Mouse (Mus musculus): ENCODE results near the gene Shoc2. TPM values are rescaled to one million over a fixed set of nuclear protein-coding genes. Genes with fewer than 3 reads are reported as not detected.
"Not testable (repeated sequence)": the region's sequence is repeated elsewhere in the genome, so short reads cannot be mapped to it uniquely, and the experiment has no call there.

The Shoc2 gene
- polyA plus RNA-seq, 1 experiment from 2014 or later = 55.2 TPM

DNA sequence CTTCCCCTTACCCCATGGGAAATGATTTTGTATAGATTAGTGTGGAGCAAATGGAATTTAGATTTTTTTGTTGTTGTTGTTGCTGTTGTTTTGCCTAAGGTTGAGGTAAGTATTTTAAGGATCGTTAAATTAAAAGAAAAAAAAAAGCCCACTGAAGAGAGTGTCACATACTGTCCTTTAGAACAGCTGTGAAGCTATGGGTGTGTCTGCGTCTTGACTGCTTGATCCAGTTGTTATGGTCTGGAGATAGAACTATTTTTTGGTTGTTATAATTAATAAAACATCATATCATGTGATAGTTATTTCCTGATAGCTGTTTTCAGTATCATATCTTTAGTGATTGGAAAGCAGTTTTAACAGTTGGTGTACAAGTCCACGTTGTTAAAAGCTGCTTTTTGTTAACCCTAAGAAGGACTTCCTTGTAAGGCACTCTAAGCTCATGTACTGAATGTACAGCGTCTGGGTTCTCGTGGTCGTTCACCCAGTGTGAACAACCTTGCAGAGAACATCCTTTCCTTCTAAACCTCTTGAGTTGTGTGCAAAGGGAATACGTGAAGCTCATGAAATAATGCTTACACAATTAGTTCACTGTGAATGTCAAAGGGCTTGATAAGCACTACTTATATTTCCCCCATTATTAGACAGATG lies 39.1 kb upstream of the Shoc2 start:
- peak overlapping the region; percentile 95 for H3K4me3 ChIP-seq
- peaks cover 31% of the 10 kb centered on the region for H3K4me1 ChIP-seq
- H3K36me3 ChIP-seq = peaks cover 9% of the 10 kb centered on the region
- ATAC-seq (replicated peaks) = no peak
- 43% methylated on average over 7 of the region's 7 CpGs for WGBS
- no peaks in the 10 kb centered on the region for H3K27me3 ChIP-seq
- H3K9ac ChIP-seq (replicated peaks) = peak overlapping the region; percentile 84
- no peak overlapping the region for H3K27ac ChIP-seq (replicated peaks)
- H3K9me3 ChIP-seq = no peaks in the 10 kb centered on the region
- H3K4me2 ChIP-seq (replicated peaks) = peak overlapping the region; percentile 55

DNA sequence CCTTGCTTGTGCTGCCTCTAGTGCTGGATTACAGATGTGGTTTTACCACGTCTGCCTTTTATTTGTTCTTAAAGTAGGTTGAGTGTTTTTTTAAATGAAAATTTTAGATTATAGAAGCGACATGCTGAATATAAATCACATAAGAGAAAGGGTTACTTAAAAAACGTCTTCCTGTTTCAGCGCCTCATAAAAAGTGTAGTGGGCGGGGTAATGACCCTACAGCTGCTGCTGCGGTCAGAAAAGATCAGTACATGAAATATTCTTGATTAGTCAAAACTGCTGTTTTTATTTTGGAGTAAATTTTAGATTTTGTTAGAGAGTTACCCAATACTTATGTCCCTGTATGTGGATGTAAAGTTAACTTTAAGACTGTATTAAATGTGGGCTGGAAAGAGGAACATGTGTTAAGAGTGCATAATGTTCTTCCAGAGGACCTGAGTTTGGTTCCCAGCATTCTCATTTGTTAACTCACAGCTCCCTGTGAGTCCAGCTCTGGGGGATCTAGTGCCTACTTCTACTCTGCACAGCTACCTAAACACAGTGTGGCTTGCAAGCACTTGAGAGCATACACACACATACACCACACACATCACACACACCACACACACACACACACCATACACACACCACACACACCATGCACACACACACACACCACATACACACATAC lies 37.9 kb upstream of the Shoc2 start:
- Histone ChIP-seq H3K9me3 (no peaks in the 10 kb centered on the region), H3K4me1 (peaks cover 31% of the 10 kb centered on the region), H3K36me3 (peaks cover 17% of the 10 kb centered on the region), H3K9ac (replicated peaks) (no peak overlapping the region), H3K4me2 (replicated peaks) (0 out of 2 replicates have a peak overlapping the region, but pooled peaks have one; percentile 55), H3K27me3 (no peaks in the 10 kb centered on the region), H3K27ac (replicated peaks) (no peak overlapping the region), H3K4me3 (no peak overlapping the region; the same call in 1 of the 2 replicates)
- no peak for ATAC-seq (replicated peaks)
- 63% methylated on average over 6 of the region's 6 CpGs for WGBS

DNA sequence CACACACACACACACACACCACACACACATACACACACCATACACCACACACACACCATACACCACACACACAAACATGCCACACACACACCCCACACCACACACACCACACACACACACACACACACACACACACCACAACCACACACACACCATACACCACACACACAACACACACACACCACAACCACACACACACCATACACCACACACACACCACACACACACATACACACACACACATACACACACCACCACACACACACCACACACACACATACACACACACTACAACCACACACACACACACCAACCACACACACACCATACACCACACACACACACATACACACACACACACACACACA lies 37.4 kb upstream of the Shoc2 start:
- H3K36me3 ChIP-seq = peaks cover 19% of the 10 kb centered on the region
- H3K9me3 ChIP-seq; H3K4me2 ChIP-seq (replicated peaks); ATAC-seq (replicated peaks); H3K4me3 ChIP-seq; H3K27me3 ChIP-seq; H3K9ac ChIP-seq (replicated peaks); H3K27ac ChIP-seq (replicated peaks): not testable (repeated sequence)
- peaks cover 31% of the 10 kb centered on the region for H3K4me1 ChIP-seq

DNA sequence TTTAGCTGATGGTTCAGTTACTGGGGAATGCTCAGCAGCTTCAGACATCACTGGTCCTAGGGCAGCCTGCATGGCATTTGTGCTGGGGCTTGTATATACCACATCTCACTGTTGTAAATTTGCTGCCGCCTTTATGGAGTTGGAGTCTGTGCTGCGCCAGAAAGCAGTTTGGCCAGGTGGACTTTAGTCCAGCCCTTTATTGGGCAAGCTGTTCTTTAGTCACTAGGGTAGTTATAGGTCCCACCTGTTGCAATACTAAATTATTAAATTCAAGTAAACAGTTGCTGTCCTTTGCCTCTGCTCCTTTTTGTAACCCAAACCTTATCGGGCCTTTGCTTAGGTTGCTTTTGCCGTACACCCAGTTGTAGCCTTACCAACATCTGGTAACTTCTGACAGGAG lies 29.2 kb upstream of the Shoc2 start:
- Histone ChIP-seq H3K27ac (replicated peaks) (no peak overlapping the region), H3K36me3 (peaks cover 77% of the 10 kb centered on the region), H3K4me1 (no peaks in the 10 kb centered on the region), H3K9ac (replicated peaks) (no peak overlapping the region), H3K9me3 (no peaks in the 10 kb centered on the region), H3K4me3 (no peak overlapping the region), H3K4me2 (replicated peaks) (no peak overlapping the region), H3K27me3 (no peaks in the 10 kb centered on the region)
- 96% methylated on average over 4 of the region's 4 CpGs for WGBS
- ATAC-seq (replicated peaks) = no peak

DNA sequence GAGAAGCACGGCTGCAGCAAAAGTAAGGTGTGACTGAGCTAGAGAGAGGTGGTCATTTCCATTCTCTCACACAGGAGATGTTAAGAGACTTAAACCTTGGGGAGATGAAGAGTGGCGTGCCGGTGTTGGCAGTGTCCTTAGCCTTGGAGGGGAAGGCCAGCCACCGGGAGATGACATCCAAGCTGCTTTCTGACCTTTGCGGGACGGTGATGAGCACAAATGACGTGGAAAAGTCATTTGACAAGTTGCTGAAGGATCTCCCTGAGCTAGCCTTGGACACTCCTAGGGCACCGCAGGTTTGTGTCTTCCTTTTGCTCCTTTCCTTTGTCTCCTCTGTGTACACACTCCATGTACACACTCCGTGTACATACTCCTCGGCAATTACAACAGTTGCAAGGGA lies 24.6 kb upstream of the Shoc2 start:
- H3K4me1 ChIP-seq = no peaks in the 10 kb centered on the region
- H3K36me3 ChIP-seq = peaks cover 75% of the 10 kb centered on the region
- no peak overlapping the region for H3K4me2 ChIP-seq (replicated peaks)
- no peaks in the 10 kb centered on the region for H3K9me3 ChIP-seq
- no peak overlapping the region for H3K4me3 ChIP-seq
- no peak for ATAC-seq (replicated peaks)
- no peak overlapping the region for H3K9ac ChIP-seq (replicated peaks)
- 95% methylated on average over 10 of the region's 10 CpGs for WGBS
- no peak overlapping the region for H3K27ac ChIP-seq (replicated peaks)
- H3K27me3 ChIP-seq = no peaks in the 10 kb centered on the region

DNA sequence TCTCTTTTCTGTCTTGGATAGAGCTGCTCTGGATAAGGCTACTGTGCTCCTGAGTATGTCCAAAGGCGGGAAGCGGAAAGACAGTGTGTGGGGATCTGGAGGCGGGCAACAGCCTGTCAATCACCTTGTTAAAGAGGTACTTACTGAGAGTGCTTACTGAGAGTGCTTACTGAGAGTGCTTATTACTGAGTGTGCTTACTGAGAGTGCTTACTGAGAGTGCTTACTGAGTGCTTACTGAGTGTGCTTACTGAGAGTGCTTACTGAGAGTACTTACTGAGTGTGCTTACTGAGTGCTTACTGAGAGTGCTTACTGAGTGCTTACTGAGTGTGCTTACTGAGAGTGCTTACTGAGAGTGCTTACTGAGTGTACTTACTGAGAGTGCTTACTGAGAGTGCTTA lies 22.1 kb upstream of the Shoc2 start:
- WGBS = 88% methylated on average over 3 of the region's 3 CpGs
- not testable (repeated sequence) for H3K4me1 ChIP-seq; H3K4me3 ChIP-seq; H3K4me2 ChIP-seq (replicated peaks); ATAC-seq (replicated peaks); H3K9ac ChIP-seq (replicated peaks); H3K9me3 ChIP-seq; H3K27ac ChIP-seq (replicated peaks); H3K27me3 ChIP-seq
- peaks cover 68% of the 10 kb centered on the region for H3K36me3 ChIP-seq

DNA sequence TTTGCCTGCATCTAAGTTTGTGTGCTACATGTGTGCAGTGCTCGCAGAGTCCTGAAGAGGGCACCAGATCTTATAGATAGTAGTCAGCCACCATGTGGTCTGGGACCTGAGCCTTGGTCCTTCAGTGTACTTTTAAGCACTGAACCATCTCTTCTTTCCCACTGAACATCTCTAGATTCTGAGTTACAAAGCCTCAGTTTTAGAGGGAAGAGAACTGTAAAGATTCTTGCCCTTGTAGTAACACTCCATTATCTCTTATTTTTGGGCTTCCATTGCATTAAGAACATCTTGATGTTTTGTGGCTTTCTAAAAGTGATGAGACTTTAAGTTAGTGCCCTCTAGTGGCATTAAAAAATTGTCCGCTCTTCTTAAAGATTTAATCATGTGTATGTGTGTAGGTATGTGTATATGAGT lies 18.8 kb upstream of the Shoc2 start:
- Histone ChIP-seq H3K27me3 (no peaks in the 10 kb centered on the region), H3K9me3 (no peaks in the 10 kb centered on the region), H3K4me3 (no peak overlapping the region), H3K4me1 (no peaks in the 10 kb centered on the region), H3K9ac (replicated peaks) (no peak overlapping the region), H3K27ac (replicated peaks) (no peak overlapping the region), H3K36me3 (peaks cover 63% of the 10 kb centered on the region), H3K4me2 (replicated peaks) (no peak overlapping the region)
- 91% methylated on average over 2 of the region's 2 CpGs for WGBS
- ATAC-seq (replicated peaks) = no peak

DNA sequence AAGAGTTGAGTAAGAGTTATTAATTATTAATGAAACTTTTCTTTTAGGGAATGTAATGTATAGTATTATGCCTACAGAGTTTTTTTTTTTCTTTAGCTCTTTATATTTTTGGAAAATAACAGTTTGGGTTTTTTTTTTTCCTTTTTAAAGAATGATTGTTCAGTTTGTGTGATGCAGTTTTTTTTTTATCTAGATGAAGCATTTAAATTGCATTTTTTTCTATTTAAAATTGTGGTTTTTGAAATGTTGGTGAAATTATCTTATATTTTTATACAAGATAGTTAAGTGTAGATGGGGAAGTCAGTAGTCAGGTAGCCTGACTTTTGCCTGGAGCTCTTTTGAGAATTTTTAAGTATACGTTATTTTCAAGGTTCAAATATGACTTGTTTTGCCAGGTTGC lies 17.4 kb upstream of the Shoc2 start:
- no peak overlapping the region for H3K4me2 ChIP-seq (replicated peaks)
- no peaks in the 10 kb centered on the region for H3K27me3 ChIP-seq
- no peaks in the 10 kb centered on the region for H3K4me1 ChIP-seq
- WGBS = 88% methylated on average over 1 of the region's 1 CpGs
- ATAC-seq (replicated peaks) = no peak
- H3K27ac ChIP-seq (replicated peaks) = no peak overlapping the region
- peaks cover 65% of the 10 kb centered on the region for H3K36me3 ChIP-seq
- H3K9me3 ChIP-seq = no peaks in the 10 kb centered on the region
- no peak overlapping the region for H3K9ac ChIP-seq (replicated peaks)
- no peak overlapping the region for H3K4me3 ChIP-seq

DNA sequence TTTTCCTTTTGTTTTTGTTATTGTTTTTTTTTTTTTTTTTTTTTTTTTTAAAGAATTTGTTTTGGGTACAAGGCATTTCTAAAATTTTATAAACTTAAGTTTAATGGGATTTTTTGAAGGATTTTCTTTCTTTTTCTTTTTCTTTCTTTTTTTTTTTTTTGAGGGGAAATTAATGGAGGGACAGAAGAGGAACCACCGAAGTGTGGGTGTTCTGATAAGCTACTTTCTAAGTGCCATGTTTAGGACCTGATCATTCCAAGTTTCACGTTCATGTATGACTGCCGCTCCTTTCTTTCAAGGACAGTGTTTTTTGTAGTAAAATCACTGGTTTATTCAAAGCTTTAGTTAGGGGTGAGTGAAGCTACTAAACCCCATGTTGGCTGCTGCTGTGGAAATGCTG lies 14.9 kb upstream of the Shoc2 start:
- Histone ChIP-seq H3K27me3 (no peaks in the 10 kb centered on the region), H3K4me2 (replicated peaks) (no peak overlapping the region), H3K9ac (replicated peaks) (no peak overlapping the region), H3K36me3 (peaks cover 69% of the 10 kb centered on the region), H3K4me3 (no peak overlapping the region), H3K27ac (replicated peaks) (no peak overlapping the region), H3K9me3 (no peaks in the 10 kb centered on the region), H3K4me1 (no peaks in the 10 kb centered on the region)
- WGBS = 96% methylated on average over 3 of the region's 3 CpGs
- no peak for ATAC-seq (replicated peaks)

DNA sequence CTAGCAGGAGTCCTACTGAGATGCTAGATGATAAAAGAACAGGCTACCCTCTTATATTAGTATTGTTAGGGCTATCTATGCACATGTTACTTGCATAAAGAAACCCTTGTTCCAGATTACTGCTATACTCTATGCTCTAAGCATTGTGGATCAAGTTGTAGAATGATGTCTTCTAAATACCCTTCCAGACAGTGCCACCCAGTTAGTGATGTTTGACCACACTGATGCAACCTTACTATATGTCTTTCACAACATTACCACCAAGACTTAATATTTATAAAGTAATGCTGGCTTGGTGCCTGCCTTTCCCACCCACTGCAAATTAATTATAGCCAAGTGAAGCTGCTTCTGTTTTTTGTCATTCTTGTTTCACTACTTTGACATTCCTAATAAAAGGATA lies 11.1 kb upstream of the Shoc2 start:
- no peaks in the 10 kb centered on the region for H3K9me3 ChIP-seq
- no peaks in the 10 kb centered on the region for H3K4me1 ChIP-seq
- no peak overlapping the region for H3K4me2 ChIP-seq (replicated peaks)
- H3K9ac ChIP-seq (replicated peaks) = no peak overlapping the region
- H3K27me3 ChIP-seq = no peaks in the 10 kb centered on the region
- ATAC-seq (replicated peaks) = no peak
- H3K36me3 ChIP-seq = peaks cover 60% of the 10 kb centered on the region
- H3K27ac ChIP-seq (replicated peaks) = no peak overlapping the region
- H3K4me3 ChIP-seq = no peak overlapping the region

DNA sequence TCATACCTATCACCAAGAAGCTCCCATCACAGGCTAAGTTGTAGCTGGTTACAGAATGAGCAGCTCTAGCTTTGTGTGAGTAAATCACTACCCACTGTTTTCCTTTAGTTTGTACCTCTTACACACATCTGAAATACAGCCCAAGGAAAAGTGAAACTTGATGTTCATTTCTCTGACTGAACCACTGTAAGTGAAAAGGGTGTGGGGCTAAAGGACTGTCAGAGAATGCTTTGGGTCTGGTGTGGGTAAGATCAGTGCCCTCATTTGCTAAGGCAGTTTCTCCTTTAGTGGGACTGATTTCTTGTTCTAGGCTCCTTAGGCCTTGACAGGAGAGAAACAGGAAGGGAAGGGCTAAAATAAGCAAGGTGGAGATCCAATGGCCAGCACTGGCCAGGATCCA lies 10.1 kb upstream of the Shoc2 start:
- H3K9me3 ChIP-seq = no peaks in the 10 kb centered on the region
- H3K4me3 ChIP-seq = no peak overlapping the region
- ATAC-seq (replicated peaks) = no peak
- H3K27ac ChIP-seq (replicated peaks) = no peak overlapping the region
- H3K4me1 ChIP-seq = no peaks in the 10 kb centered on the region
- H3K27me3 ChIP-seq = no peaks in the 10 kb centered on the region
- no peak overlapping the region for H3K9ac ChIP-seq (replicated peaks)
- H3K4me2 ChIP-seq (replicated peaks) = no peak overlapping the region
- peaks cover 60% of the 10 kb centered on the region for H3K36me3 ChIP-seq

DNA sequence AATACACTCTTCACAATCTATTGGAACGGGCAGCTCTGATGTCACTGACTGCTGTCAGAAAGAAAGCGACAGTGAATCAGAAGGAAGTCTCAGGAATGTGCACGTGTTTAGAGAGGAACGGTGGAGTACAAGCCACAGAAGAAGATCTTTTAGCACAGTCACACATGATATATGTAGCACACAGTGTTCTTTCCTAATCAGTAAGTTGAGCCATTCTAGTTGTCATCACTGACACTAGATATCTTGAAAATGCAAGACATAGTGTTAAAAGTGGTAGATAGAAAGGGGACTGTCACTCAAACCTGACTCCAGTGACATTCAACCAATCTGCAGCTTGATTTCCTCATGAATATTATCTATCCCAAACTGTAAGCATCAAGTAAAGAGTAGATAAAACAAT lies 4.6 kb upstream of the Shoc2 start:
- WGBS = 90% methylated on average over 4 of the region's 4 CpGs
- Histone ChIP-seq H3K9ac (replicated peaks) (no peak overlapping the region), H3K4me2 (replicated peaks) (no peak overlapping the region), H3K36me3 (peaks cover 21% of the 10 kb centered on the region), H3K4me3 (no peak overlapping the region), H3K9me3 (no peaks in the 10 kb centered on the region), H3K4me1 (peaks cover 12% of the 10 kb centered on the region), H3K27ac (replicated peaks) (no peak overlapping the region), H3K27me3 (no peaks in the 10 kb centered on the region)
- ATAC-seq (replicated peaks) = no peak

DNA sequence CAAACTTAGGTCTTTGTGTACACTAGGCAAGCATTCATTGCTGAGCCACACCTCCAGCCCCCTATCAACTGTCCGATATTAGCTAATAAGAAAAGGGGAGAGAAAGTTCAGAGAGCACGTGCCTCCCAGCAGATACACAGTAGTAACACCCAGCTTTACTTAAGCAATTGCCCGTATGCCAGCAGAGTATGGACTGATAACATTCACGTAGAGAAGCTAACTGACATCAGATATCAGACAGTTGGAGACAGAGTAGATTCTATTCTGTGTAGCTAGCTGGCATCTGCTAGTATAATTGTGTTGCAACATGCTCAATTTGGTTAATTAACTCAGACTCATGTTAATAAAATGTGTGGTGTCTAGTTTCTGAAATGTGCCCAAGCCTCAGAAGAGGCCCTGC lies 3.0 kb upstream of the Shoc2 start:
- Histone ChIP-seq H3K27me3 (no peaks in the 10 kb centered on the region), H3K9ac (replicated peaks) (no peak overlapping the region), H3K36me3 (peaks cover 19% of the 10 kb centered on the region), H3K4me2 (replicated peaks) (no peak overlapping the region), H3K27ac (replicated peaks) (no peak overlapping the region), H3K9me3 (no peaks in the 10 kb centered on the region), H3K4me3 (no peak overlapping the region), H3K4me1 (peaks cover 15% of the 10 kb centered on the region)
- 75% methylated on average over 4 of the region's 4 CpGs for WGBS
- no peak for ATAC-seq (replicated peaks)
